Mouse (Mus musculus): ENCODE data around the gene Ces5a. TPM values are rescaled to one million over a fixed set of nuclear protein-coding genes. Genes with fewer than 3 reads are reported as not detected.

Gene Ces5a
- total RNA-seq, 2 experiments from 2014 or later, result 0.15 to 0.79 TPM

Other genes starting within 250 kb of the Ces5a start
- gene Ces1g, start 198.5 kb downstream of the Ces5a start, total RNA-seq (2021), result not detected
- not detected for gene Ces1h, start 156.1 kb downstream of the Ces5a start, total RNA-seq (2021)